Mouse (Mus musculus) spleen, postnatal 10 days (tissue): ENCODE results near the gene Clec4b1.
"Not testable (repeated sequence)": the region's sequence is repeated elsewhere in the genome, so short reads cannot be mapped to it uniquely, and the experiment has no call there.

Source experiments
- DNase-seq, 2 experiments: peaks; one replicate each; pipeline ENCODE4 v3.0.0; 2021 to 2022; ENCODE audit warnings: low spot score in 2 of 2

Clec4b1 gene

GRCm38 (mm10) chr6:123049742-123050372 lies at the start of gene Clec4b1:
Gene Clec4b1 (plus strand): TSS chr6:123049962.
- no peak for DNase-seq

DNA sequence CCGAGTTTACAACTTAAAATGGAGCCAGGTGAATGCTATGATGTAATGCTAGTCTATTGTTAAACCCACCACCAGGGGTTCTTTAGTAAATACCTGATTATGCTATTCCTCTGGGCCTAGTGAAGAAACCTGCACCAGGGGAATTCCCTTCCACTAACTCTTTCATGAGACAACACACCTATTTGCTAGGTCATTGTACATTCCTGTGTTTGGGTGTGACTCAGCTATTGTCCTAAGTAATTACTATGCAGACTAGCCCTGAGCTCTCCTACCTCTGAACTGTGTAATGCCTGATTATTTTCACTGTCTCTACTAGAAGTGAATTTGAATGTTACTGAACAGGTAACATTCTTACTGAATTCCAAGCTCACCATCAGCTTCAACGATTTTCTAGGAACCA lies 45.1 kb upstream of the Clec4b1 start:
- not testable (repeated sequence) for DNase-seq

GRCm38 (mm10) chr6:123005591-123005990 lies 44.2 kb upstream of the Clec4b1 start:
- peak in 1 of 2 experiments; percentile 16 for DNase-seq

DNA sequence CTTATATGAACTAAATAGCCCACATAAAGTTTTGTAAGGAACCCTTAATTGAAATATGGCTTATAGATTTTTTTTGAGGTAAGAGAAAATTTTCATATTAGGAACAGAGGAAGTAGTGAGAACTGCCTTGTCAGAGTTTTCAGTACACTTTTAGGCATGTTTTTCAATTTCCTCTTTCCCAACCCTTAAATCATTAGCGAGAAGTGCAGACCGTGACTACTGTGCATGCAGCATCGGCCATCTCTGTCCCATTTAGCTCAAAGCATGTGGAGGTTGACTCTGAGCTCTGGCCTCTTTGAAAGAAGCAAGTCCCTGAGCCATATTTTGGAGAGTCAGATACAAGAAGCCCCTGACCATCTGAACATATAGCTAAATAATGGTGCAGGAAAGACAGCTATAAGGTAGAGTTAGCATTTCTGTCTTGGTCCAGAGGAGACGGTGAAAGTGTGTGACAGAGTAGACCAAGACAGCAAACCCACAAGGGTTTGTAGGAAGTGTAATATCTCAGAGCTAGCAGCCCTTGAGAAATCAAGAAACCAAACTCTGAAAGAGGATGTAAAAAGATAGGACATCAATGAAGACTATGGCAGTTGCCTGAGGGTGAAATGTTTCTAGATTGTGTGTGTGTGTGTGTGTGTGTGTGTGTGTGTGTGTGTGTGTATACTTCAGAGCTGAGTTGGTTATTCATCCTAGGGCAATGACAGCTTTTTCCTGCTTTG lies 45.5 kb downstream of the Clec4b1 start:
- DNase-seq: no peak

GRCm38 (mm10) chr6:123106128-123106527 lies 56.4 kb downstream of the Clec4b1 start, which contains the start of gene Clec4a2:
Gene Clec4a2 (plus strand): TSS chr6:123106428.
- not testable (repeated sequence) for DNase-seq
